Mouse (Mus musculus): ENCODE measurements around the gene Klk8.
A peak's percentile ranks its signal among the peaks of the same experiment; 100 is the strongest.

Klk8 gene

DNA sequence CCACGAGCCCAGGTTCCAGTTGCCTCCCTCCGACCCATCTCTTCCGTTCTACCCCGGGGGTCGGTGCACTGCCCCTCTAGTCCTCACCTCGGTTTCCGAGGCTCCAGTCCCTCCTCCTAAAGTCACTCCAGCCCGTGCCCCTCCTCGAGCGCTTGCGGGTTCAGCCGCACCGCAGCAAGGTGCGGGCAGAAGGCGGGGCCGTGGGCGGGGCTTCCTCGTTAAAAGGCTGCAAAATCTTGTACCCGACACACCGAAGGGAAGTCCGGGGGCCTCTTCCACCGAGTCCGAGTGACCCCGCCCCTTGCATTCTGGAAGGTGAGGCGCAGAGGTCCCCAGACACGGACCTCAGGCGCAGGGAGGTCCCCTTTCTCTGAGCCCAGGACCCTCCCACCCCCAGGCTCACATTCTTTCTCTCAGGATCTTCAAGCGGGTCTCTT is at the start of gene Klk8:
Klk8 (plus strand) TSS at position 245 of the 437 bp plus-strand sequence.
- DNase-seq, result no peak

DNA sequence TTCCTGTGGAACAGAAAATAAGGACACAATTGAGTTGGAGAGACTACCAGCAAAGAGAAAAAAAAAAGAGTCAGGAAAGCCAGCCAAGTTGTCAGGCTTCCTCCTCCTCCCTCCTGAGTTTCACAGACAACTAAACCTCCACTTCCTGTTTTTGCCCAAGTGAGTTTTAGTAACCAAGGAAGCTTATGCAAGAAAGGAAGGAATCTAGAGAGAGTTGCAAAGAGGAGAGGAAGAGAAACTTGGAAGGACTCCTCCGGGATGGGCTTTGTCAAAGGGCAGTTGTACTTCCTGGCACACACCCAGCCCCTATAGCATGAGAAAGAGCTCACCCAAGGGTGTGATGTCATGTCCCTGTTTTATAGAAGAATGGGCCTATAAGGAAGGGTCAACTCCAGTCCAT is 49.6 kb upstream of the Klk8 start:
- no peak for DNase-seq

DNA sequence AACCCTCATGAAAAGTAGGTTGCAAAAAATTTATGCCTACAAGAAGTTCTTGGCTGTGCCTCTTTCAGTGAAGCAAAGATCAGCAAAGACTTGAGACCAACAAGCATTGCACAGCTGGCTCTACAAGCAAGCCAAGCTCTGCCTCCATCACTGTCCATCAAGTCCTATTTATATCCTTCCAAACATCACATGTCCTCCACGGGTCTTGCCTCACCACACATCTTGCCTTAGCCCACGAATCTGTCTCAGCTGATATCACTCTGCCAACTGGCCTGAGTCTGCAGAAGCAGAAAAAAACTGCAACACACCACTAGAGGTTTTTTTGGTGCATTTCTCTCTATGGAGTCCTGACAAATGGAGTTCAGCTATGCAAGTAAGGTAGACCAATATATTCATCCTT is 44.6 kb upstream of the Klk8 start:
- no peak for DNase-seq

DNA sequence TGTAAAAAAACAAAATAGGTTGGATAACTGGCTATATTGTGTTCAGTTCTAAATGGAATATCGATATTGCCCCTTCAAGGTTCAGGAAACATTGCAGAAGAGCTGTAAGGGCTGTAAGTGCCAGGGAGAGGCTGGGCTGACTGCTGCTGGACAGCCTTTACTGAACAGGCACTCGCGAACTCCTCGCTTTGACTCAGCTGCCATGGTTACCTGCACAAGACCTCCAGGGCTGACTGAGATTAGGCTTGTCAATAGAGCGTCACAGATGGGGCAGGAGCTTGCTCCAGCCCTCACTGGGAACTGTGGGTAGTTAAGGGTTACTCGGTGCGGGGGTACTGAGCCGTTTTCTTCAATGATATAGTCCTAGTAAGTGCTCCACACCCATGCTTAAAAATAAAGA is 30.9 kb upstream of the Klk8 start:
- DNase-seq, result no peak

DNA sequence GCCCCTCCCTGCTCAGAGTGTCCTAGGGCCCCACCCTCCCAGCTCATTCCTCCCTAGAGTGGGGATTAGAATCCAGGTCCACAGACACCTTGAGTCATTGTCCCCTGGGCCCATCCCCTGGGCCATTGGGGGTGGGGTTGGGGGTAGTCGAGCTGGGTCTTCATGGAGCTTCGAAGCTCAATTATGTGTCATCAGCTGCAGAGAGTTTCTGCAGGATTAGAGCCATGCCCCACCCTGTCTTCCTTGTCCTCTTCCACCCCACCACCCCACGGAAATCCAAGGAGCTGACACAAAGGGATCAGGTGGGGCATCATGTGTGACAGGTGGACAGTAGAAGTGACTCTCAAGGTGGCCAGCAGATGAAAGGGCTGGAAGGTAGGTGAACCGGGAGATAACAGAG is 28.8 kb upstream of the Klk8 start, which contains the start of gene Klk12:
Klk12 (plus strand) TSS at position 301 of the 400 bp plus-strand sequence.
- no peak for DNase-seq

DNA sequence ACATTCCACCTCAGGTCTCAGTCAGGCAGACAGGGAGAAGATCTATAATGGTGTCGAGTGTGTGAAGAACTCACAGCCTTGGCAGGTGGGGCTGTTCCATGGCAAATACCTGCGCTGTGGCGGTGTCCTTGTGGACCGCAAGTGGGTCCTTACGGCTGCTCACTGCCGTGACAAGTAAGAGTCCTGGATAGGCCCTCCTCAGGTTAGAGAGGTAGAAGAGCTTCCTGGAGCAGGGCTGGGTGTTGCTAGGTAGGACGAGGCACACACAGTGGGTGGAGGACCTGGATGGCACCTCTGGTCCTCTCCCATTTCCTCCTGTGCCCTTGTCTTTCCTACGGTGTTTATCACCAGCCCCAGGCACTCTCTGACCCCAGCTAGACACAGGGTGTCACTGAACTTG is 27.7 kb upstream of the Klk8 start:
- DNase-seq, result no peak

DNA sequence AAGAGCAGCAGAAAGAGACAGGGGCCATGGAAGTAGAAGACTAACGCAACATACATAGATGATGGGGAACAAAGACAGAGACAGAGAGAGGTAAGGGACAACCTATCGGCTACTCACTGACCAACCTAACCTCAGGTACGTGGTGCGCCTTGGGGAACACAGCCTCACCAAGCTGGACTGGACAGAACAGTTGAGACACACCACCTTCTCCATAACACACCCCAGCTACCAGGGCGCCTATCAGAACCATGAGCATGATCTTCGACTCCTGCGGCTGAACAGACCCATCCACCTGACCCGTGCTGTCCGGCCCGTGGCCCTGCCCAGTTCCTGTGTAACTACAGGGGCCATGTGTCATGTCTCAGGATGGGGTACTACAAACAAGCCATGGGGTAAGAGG is 26.7 kb upstream of the Klk8 start:
- no peak for DNase-seq

DNA sequence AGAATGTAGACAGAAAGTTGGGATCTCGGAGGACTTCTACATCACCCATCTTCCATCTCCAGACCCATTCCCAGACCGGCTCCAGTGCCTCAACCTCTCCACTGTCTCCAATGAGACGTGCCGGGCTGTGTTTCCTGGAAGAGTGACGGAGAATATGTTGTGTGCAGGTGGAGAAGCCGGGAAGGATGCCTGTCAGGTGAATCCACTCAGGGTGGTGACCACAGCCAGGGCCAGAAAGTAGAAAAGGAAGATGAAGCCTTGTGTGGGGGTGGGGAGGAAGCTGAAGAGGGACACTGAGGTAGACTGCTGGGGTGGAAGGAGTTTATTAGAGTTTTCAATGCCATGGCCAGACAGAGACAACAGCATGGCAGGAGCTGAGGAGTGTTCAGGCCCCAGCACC is 25.5 kb upstream of the Klk8 start:
- DNase-seq, result no peak

DNA sequence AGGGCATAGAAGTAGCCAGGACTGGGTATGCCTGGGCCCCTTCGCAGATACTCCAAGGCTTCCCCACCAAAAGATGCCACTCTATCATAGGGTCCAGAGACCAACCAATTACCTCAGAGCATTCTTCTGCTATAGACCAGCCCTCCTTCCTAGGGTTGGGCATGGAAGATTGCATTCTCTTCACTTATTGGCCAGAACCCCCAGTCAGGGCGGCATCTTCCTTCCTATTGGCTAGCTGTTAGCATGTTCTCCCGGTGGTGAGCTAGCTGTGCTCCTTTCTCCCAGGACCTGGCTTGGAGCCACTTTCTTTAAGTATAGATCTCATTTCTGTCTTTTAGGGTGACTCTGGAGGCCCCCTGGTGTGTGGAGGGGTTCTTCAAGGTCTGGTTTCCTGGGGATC is 24.5 kb upstream of the Klk8 start:
- no peak for DNase-seq

DNA sequence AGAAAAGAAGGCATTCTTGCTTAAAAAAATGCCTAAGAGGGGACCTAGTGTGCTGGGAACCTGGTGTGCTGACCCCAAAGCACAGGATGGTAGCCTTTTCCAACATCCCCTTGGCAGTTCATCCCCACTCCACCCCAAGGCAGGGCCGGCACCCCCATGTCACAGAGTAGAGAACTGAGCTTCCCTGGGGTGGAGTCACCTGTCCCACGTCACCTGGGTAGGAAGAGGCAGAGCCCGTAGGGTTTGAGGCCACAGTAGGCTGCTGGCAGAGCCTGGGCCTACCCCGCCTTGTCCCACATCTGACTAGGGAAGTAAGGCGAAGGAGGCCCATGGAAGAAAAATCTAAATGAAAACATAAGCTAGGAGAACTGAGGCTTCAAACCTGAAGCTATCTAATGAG is 23.0 kb upstream of the Klk8 start, which contains the start of gene Klk11:
Klk11 (plus strand) TSS at position 241 of the 400 bp plus-strand sequence.
- DNase-seq, result no peak

DNA sequence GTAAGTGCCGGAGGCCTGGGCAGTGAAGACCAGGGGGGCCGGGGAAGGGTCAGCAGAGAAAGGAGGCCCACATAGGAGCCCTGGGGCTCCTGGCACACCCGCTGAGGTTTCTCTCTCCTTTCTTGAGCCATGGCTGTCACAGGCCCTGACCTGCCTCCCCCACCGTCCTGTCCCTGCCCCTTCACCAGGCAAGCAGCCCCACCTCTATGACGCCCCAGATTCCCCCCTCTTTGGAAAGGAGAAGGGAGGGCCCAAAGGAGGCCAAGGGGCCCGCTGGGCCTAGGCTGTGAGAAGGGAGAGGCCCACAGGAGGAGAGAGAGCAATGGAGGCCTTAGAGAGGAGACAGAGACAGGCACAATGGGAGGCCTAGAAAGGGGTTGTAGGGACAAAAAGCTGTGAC is 22.6 kb upstream of the Klk8 start:
- no peak for DNase-seq

DNA sequence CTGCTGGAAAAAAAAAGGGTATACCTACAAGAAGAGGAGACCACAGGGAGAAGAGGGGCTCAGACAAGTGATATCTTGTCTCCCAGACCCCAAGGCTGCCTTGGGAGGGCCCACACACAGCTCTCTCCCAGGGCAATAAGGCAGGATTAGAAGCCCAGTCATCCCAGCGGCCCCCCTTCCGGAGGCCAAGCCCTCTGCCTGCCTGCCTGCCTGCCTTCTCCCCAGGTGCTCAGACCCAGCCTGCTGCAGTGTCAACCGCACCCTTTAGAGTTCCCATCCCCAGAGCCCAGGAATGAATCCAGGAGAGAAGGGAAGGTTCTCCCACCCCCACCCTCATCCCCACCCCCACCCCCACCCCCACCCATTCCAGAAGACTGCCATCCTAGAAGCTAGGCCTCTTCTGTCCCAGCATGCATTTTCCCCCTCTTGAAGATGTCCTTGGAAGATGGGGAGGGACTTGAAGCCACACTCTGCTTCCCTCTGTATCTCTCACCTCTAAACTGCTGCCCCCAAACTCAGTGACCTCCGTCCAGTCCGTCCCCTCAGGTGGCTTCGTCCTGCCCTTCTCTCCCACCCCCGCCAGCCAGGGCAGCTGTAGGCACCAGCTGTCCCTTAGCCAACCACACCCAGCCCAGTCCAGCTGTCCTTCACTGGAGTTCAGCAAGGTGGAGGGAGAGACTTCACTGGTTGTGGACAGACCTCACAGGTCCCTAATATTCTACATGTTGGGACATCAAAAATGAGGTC is 21.9 kb upstream of the Klk8 start:
- DNase-seq, result no peak

DNA sequence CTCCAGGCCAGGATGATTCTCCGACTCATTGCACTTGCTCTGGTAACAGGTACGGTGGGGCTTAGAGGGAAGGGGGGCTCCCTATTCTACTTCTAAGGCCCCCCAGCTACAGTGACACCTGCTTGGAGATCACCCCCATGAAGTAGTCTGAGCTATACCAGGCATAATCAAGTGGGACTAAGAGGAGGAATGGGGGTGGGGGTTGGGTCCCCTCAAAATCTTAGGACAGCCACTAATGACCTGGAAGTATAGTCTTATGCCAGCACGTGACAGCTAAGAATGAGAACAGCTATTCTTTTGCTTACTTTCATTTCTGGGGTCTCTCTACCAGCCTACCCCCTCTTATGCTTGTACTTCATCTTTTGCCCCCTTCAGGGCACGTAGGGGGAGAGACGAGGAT is 20.9 kb upstream of the Klk8 start:
- no peak for DNase-seq

DNA sequence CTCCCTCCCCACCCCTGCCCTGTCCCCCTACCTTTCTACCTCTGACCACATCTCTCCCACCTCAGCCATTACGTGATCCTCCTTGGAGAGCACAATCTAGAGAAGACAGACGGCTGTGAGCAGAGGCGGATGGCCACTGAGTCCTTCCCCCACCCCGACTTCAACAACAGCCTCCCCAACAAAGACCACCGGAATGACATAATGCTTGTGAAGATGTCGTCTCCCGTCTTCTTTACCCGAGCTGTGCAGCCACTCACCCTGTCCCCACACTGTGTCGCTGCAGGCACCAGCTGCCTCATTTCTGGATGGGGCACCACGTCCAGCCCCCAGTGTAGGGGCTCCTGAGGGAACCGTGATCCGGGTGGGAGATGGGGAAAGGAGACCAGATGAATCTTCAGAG is 20.0 kb upstream of the Klk8 start:
- DNase-seq, result no peak

DNA sequence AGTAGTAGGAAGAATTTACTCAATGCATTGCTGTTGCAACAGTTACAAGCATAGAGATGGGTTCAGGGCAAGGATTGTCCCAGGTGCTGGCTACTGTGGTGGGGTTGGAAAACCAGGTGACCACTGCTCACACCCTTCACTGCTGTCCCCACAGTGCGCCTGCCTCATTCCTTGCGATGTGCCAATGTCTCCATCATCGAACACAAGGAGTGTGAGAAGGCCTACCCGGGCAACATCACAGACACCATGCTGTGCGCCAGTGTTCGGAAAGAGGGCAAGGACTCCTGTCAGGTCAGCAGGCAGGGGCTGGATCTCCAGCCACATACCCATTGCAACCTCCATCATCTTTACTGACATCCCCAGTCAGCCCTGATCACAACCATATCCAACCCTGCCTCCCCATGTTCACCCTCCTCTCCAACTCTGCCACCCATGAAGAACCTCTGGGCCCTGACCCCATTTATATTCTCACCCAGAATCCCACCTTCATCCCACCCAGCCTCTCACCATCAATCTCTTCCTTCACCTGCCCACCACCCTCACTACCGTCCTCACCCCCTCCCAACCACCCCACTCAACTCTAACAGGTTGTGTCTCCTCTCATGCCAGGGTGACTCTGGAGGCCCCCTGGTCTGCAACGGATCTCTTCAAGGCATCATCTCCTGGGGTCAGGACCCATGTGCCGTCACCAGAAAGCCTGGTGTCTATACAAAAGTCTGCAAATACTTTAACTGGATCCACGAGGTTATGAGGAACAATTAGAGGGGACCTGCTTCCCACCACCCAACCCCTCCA is 19.0 kb upstream of the Klk8 start:
- no peak for DNase-seq

DNA sequence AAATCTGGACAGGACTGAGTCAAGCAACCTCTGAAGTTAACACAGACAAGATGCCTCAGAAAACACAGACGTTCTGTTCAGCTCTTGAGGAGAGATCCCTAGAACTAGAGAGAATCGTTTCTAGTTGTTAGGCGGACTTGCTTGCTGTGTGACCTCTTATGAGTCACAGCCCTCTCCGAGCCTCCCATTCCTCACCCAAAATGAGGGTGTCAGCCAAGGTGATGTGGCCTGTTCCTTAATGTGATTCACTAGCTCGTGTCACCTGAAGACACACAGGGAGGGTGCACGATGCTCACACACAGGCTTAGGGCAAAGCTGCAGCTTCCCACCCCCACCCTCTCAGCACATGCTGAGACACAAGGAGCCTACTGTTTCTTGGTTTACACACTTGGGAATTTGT is 17.1 kb upstream of the Klk8 start:
- no peak for DNase-seq

DNA sequence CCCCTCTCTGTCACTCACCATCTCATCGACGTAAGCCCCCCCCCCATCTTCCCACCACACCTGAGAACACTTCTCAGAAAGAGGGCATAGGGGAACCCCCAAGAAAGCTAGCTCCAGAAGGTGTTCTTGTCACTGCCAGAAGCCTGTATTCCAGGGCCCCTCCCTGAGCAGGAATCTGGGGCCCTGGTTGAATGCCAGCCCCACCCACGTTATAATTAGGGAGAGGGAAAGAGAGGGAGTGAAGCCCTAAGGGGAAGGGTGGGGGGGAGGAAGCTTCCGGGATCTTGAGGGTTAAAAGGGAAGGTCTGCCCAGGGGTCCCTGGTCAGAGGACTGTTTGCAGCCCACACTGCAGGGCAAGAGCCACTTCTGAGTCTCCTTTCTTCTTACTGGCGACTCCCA is 16.6 kb upstream of the Klk8 start, which contains the start of gene Klk10:
Klk10 (plus strand) TSS at position 290 of the 400 bp plus-strand sequence.
- no peak for DNase-seq

DNA sequence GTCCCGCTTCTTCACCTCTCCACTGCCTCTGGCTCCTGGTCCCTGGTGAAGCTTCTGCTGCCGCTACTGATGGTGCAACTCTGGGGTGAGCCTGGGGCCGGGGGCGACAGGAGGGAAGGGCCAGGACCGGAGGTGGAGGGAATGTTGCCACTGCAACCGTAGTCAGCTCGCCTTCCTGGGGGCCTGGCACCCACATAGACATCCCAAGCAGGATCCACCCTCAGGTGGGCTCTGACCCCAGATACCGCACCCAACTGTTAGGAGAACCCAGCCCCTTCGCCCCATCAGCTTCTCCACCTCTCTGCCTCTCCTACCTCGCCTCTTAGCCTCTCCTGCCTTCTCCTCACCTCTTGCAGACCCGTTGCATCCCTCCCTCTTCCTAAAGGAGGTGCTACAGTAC is 15.8 kb upstream of the Klk8 start:
- no peak for DNase-seq

DNA sequence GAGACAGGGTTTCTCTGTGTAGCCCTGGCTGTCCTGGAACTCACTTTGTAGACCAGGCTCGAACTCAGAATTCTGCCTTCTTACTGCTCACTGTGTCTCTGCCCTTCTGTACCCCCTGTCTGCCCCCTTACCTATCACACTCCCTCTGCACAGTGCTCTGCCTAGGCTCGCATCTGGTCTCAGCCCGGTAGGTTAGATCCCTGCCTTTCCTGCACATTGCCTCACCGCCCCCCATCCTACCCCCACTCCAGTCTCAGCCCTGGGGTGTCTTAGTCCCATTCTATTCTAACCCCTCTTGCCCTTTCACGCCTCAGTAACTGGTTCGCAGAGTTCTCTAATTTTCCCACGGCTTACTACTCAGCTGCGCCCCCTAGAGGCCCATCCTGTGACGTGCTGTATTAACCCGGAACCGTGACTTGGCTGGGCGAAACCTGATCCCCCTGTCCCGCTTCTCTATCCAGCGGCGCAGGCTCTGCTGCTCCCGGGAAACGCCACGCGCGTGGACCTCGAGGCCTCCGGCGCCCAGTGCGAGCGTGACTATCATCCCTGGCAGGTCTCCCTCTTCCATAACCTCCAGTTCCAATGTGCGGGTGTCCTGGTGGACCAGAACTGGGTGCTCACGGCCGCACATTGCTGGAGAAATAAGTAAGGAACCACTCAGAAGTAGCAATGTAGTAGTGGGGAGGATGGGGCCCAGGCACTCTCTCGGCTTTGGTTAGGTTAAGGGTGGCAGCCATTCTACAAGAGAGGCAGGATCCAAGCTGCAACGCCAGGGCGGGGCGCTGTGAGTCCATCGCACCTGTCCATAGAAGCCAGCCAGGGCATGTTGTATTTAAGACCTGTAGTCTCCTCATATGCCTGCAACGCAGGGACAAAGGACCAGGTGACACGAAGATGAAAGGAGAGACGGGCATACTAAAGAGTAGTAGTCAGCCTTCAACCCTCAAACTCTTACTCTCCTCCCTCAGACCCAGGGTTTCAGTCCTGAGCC is 14.8 kb upstream of the Klk8 start:
- peak; percentile 66 to 81 for DNase-seq

DNA sequence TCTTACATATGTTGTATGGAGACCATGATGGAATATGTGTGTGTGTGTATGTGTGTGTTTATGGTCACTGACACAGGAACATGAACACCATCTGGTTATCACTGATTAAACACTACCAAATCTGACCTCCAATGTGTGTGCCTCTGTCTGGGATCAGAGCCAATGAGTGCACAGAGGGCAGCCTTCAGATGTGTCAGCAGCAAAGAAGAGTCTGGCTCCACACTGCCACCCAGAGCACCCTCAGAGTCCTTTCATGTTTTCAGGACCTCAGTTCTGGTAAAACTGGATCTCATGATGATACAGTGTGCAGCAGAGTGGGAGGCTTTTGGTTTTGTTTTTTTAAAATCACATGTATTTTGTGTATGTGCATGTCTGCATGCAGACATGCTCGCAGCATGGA is 12.1 kb upstream of the Klk8 start:
- DNase-seq, result no peak

DNA sequence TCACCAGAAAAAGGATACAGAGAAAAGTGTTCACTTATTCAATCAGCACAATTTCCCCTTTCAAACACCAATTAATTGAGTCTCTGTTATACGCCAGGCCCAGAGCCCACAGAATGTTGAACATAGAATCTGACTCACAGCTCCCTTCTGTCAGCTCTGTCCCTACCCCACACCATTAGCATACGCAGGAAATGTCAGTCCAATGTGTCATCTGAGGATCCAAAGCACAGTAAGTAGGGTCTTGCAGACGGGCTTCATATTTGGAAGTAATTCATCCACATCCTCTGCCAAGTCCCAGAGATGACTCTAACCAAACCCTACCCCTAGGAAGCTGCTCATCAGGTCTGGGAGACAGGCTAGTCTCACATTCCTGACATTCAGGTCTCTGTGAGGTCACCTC is 9.3 kb upstream of the Klk8 start:
- DNase-seq, result no peak

DNA sequence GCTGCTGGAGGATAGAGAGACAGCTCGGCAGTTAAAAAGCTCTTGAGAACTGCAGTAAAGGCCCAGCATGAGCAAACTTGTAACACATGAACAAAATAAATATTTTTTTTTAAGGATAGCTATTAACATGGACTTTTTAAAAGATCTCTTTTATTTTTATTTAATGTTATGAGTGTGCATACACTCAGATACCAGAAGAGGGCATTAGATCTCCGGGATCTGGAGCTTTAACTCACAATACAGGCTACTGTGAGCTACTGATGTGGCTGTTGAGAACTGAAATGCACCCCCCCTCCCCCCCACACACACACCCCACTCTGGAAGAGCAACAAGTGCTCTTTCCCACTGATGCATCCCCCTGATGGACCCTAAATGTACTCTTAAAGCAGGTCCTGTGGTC is 8.1 kb upstream of the Klk8 start:
- DNase-seq, result no peak

DNA sequence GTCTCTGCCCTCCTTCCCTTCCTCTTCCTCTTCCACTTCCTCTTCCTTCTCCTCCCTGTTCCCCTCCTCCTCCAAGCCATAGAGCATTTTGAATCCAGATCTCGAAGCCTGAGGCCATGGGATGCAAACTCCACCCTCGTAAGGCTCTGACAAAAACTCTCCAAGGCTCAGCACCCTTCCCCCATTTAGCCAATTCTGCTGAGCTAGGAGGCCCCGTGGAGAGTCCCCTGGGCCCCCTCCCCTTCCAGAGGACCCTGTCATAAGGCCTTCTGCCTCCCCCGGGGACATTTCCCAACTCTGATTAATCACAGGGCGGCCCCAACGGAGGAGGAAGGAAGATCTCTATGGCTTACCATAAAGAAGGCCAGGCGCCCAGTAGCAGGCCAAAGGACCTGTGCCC is 5.8 kb upstream of the Klk8 start, which contains the start of gene Klk9:
Klk9 (plus strand) TSS at position 301 of the 400 bp plus-strand sequence.
- no peak for DNase-seq
